Mouse (Mus musculus) ES-Bruce4 (cell line): Measurements from ENCODE around the gene Rnf220. TPM values are rescaled to one million over a fixed set of nuclear protein-coding genes. Genes with fewer than 3 reads are reported as not detected.
A peak's percentile ranks its signal among the peaks of the same experiment; 100 is the strongest.

Source experiments
- H3K27ac ChIP-seq: 2 replicates; pipeline ENCODE4 v1.5.1; 2012; ENCODE audit warnings: low read length, inconsistent platforms; ENCODE audit not compliant: insufficient read depth
- H3K27me3 ChIP-seq: 2 replicates; pipeline ENCODE4 v1.6.1; 2012; ENCODE audit warnings: mild to moderate bottlenecking, low read length, inconsistent platforms; ENCODE audit not compliant: control insufficient read depth, poor library complexity, insufficient read depth, severe bottlenecking
- H3K36me3 ChIP-seq: 2 replicates; pipeline ENCODE4 v1.6.1; 2012; ENCODE audit warnings: inconsistent platforms, mild to moderate bottlenecking, low read length, moderate library complexity; ENCODE audit not compliant: control insufficient read depth, poor library complexity, insufficient read depth, severe bottlenecking
- H3K4me1 ChIP-seq: one replicate; pipeline ENCODE4 v1.8.1; 2011; ENCODE audit warnings: low read length; ENCODE audit not compliant: control insufficient read depth, insufficient read depth
- H3K4me3 ChIP-seq: 2 replicates; pipeline ENCODE4 v1.5.1; 2011; ENCODE audit warnings: low read depth, mild to moderate bottlenecking, low read length
- H3K9ac ChIP-seq: 2 replicates; pipeline ENCODE4 v1.6.1; 2012; ENCODE audit warnings: low read depth, mild to moderate bottlenecking, inconsistent platforms; ENCODE audit not compliant: poor library complexity, severe bottlenecking
- H3K9me3 ChIP-seq: replicated peaks from 2 replicates; pipeline ENCODE4 v1.6.1; 2012; ENCODE audit warnings: mild to moderate bottlenecking, low read length, inconsistent platforms; ENCODE audit not compliant: control insufficient read depth, poor library complexity, insufficient read depth, severe bottlenecking
- CTCF ChIP-seq: IDR thresholded peaks from one replicate; pipeline ENCODE4 v1.8.1; 2011; ENCODE audit warnings: low read depth, low read length
- EP300 ChIP-seq: IDR thresholded peaks from 2 replicates; pipeline ENCODE4 v1.6.1; 2011; ENCODE audit warnings: low read depth, low read length; ENCODE audit not compliant: insufficient read depth
- POLR2A ChIP-seq: IDR thresholded peaks from one replicate; pipeline ENCODE4 v1.8.1; 2011; ENCODE audit warnings: low read length; ENCODE audit not compliant: insufficient read depth
- polyA plus RNA-seq: library from polyadenylated mRNA; stranded (reverse); fragments of >200 nt; gene quantifications from 2 replicates; pipeline ENCODE4 v1.2.4, GENCODE M21; 2011; ENCODE audit warnings: low read depth; ENCODE audit not compliant: missing spikeins, insufficient read depth, insufficient read length

The Rnf220 gene
- polyA plus RNA-seq, 1 experiment, result 132 TPM

GRCm38 (mm10) chr4:117354651-117355050, 142.2 kb downstream of the Rnf220 start:
- TF ChIP-seq EP300 (no peak), CTCF (no peak), POLR2A (no peak)
- Histone ChIP-seq H3K27me3 (no peaks in the 10 kb centered on the region), H3K27ac (no peak overlapping the region), H3K36me3 (no peaks in the 10 kb centered on the region), H3K4me3 (no peak overlapping the region), H3K4me1 (peaks cover 10% of the 10 kb centered on the region), H3K9ac (no peak overlapping the region), H3K9me3 (no peaks in the 10 kb centered on the region)

DNA sequence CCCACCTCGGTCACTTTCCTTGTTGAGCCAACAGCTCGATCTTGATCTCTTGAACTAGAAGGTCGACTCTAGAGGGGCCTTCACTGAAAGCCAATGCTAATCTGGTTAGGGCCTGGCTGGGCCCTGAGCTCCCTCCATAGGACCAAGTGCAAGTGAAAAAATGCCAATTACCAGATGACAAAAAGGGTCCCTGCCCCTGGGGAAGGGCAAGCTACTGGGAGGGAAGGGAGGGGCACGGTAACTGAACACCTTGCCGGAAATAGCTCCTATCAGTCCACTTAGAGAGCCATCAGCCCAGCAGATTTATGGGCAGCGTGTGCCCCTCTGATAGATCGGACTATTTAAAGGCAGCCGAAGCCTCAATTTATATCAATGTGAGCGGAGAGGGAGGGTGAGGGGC, 143.9 kb downstream of the Rnf220 start:
- TF ChIP-seq CTCF (no peak), EP300 (peak; percentile 88; the same call in 1 of the 2 replicates)
- no peaks in the 10 kb centered on the region for H3K36me3 ChIP-seq
- H3K4me1 ChIP-seq, result peaks cover 6% of the 10 kb centered on the region
- peak overlapping the region; percentile 16 for H3K27ac ChIP-seq
- H3K9me3 ChIP-seq, result no peaks in the 10 kb centered on the region
- H3K4me3 ChIP-seq, result no peak overlapping the region
- no peaks in the 10 kb centered on the region for H3K27me3 ChIP-seq
- no peak overlapping the region for H3K9ac ChIP-seq

GRCm38 (mm10) chr4:117352071-117352470, 144.8 kb downstream of the Rnf220 start:
- H3K27me3 ChIP-seq, result no peaks in the 10 kb centered on the region

DNA sequence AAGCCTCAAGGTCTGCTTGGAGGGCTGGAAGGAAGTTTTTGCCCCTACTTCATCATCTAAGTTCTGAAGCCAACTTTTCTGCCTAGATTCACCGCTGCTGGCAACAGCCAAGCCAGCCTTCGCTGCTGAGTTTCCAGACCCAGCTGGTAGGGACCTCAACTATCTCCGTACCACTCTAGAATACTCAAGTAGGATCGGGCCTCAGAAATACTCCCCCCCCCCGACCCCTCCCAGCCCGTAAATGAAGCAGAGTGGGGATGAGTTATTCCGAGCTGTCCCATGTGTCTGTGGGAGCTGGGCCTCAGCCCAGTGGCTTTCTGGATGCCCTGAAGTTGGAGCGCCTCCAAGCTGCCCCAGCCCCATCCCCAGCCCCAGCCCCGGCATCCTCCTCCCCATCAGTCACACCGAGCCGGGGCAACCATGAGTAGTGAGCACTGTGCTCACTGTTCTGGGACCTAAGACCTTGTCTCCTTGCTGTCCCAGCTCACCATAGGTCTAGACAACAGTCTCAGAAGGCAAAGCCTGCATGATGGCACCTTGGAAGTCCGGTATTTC, 146.6 kb downstream of the Rnf220 start:
- Histone ChIP-seq H3K4me3 (no peak overlapping the region), H3K27ac (no peak overlapping the region), H3K9me3 (no peaks in the 10 kb centered on the region), H3K27me3 (no peaks in the 10 kb centered on the region), H3K4me1 (peaks cover 2% of the 10 kb centered on the region), H3K36me3 (no peaks in the 10 kb centered on the region), H3K9ac (no peak overlapping the region)
- no peak for TF ChIP-seq CTCF
- no peak for TF ChIP-seq EP300
- no peak for TF ChIP-seq POLR2A

More at GRCm38 (mm10) chr4:117352071-117352470, 144.8 kb downstream of the Rnf220 start:
- TF ChIP-seq EP300 (no peak), POLR2A (no peak), CTCF (no peak)
- Histone ChIP-seq H3K4me3 (no peak overlapping the region), H3K36me3 (no peaks in the 10 kb centered on the region), H3K9me3 (no peaks in the 10 kb centered on the region), H3K27ac (peak overlapping the region; percentile 11; the same call in 1 of the 2 replicates), H3K9ac (no peak overlapping the region), H3K4me1 (peaks cover 6% of the 10 kb centered on the region)

DNA sequence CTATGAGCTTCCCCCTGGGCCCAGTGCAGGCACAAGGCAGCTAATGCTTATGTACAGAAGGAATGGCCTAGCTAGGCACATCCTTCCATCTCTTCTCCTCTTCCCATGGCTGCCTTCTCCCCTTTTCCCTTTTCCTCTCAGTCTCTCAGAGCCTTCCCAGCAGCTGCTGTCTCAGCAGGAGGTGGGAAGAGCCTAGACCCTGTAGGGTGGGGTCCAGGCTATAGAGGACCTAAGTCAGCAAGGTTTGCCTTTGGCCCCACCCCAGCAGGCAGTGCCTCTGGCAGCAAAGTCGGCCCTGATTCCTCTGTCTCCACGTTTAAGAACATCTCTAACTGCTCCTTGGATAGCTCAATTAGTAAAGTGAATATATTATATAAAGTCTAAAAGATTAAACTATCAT, 147.5 kb downstream of the Rnf220 start:
- Histone ChIP-seq H3K27me3 (no peaks in the 10 kb centered on the region), H3K9ac (no peak overlapping the region), H3K36me3 (no peaks in the 10 kb centered on the region), H3K27ac (no peak overlapping the region), H3K4me3 (no peak overlapping the region), H3K4me1 (peaks cover 2% of the 10 kb centered on the region), H3K9me3 (no peaks in the 10 kb centered on the region)
- TF ChIP-seq EP300 (peak; percentile 69; the same call in 1 of the 2 replicates), POLR2A (no peak), CTCF (no peak)

GRCm38 (mm10) chr4:117346025-117346424, 150.8 kb downstream of the Rnf220 start:
- no peaks in the 10 kb centered on the region for H3K36me3 ChIP-seq
- no peak overlapping the region for H3K27ac ChIP-seq
- H3K4me3 ChIP-seq, result no peak overlapping the region

More at GRCm38 (mm10) chr4:117346025-117346424, 150.8 kb downstream of the Rnf220 start:
- H3K9ac ChIP-seq, result no peak overlapping the region
- H3K4me1 ChIP-seq, result no peaks in the 10 kb centered on the region
- TF ChIP-seq EP300 (no peak), CTCF (peak; percentile 49)
- no peaks in the 10 kb centered on the region for H3K9me3 ChIP-seq
- no peaks in the 10 kb centered on the region for H3K27me3 ChIP-seq
